Mouse (Mus musculus): ENCODE measurements around the gene Smtnl1. TPM values are rescaled to one million over a fixed set of nuclear protein-coding genes. Genes with fewer than 3 reads are reported as not detected.
A peak's percentile ranks its signal among the peaks of the same experiment; 100 is the strongest.

Smtnl1 gene
- 10 to 100 TPM; 46.3 to 63.9 (median 59.0) TPM for total RNA-seq (2022)

DNA sequence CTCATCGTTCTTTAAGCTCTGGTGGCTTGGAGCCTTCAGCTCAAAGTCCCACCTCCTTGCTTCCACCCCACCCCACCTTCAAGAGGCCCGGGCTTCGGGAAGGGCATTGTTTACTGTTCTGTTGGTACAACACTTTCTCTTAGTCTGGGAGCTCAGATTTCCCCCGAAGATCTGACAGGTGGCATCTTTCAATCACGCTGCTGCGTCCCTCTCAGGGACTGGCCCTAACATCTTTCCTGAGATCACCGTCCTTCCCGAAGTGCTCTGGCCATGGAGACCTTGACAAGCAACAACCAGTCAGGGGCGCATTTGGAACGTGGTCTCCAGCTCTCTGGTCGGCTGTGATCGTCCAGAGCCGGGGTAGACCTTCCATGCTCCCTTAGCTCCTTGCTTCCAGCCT, at the start of gene Smtnl1:
Gene Smtnl1 (minus strand): TSS at position 101 of the 400 bp plus-strand sequence.
- no peak for DNase-seq (ENCODE audit: low spot score in 2 of 2)

DNA sequence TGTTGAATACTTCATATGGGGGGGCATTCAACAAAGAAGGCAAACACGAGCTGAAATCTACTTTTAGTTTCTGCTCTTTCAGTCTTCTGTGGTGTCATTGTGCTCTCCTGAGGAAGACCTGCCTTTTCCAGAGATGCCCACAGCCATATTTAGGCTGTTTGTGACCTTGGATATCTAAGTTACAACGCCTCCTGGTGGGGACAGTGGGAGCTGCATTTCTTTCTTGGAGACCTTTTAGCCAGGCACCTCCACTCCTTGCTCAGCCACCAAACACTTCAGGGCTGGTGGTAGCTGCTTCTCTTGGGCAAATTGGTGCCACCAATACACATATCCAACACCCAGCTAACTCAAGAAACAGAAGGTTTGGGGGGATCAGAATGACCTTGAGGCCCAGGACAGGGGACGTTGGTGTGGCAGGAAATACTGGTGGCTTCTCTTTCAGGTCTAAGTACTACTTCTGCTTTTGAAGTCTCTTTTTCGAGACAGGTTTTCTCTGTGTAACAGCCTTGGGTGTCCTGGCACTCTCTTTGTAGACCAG, 48.2 kb upstream of the Smtnl1 start:
- no peak for DNase-seq (ENCODE audit: low spot score in 2 of 2)

GRCm38 (mm10) chr2:84868977-84869376, 46.5 kb upstream of the Smtnl1 start:
- no peak for DNase-seq (ENCODE audit: low spot score in 2 of 2)

DNA sequence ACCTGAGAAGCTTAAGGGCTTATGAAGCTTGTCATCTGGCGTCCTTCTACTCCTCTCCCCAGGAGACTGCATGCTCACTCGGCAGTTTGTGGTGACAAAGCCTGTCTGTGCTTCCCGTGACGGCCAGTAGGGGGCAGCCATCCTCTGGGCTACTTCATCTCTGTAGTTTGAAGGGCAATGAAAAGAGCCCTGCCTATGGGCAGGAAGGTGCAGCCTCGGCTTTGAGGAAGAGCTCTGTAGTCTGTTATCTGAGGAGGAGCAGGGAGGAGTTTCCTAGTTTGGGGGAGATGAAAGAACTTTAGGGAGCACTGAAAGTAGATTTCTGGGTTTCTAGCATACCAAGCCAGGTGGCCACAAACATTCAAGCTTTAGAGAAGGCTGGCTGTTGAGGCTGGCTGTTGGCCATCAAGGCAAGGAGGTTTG, 46.1 kb upstream of the Smtnl1 start:
- DNase-seq (ENCODE audit: low spot score in 2 of 2) = peak in 1 of 2 experiments; percentile 38

GRCm38 (mm10) chr2:84865616-84866571, 43.4 kb upstream of the Smtnl1 start:
- peak in 1 of 2 experiments; percentile 40 for DNase-seq (ENCODE audit: low spot score in 2 of 2)

DNA sequence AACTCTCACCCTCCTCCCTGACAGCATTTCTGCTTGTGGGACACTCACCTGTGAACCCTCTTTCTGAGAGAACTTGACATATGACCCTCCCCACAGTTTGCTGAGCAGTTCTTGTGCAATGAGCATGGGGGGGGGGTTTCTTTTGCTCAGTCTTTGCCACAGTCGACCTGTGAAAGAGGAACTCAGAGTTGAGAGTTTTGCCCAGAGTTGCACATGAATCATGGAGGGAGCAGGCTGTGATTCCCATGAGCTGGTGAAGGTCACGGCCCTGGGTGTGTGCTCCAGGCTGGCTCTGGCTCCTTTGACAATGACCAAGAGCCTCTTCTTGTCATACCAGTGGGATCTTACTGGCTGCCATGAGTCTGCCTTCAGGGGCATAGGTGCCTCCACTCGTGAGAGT, 39.8 kb upstream of the Smtnl1 start:
- no peak for DNase-seq (ENCODE audit: low spot score in 2 of 2)

- no peak for DNase-seq (ENCODE audit: low spot score in 2 of 2)
Observed at GRCm38 (mm10) chr2:84861430-84861829, 39.0 kb upstream of the Smtnl1 start.

- no peak for DNase-seq (ENCODE audit: low spot score in 2 of 2)
Observed at GRCm38 (mm10) chr2:84859991-84860780, 37.7 kb upstream of the Smtnl1 start.

GRCm38 (mm10) chr2:84858551-84858950, 36.1 kb upstream of the Smtnl1 start:
- no peak for DNase-seq (ENCODE audit: low spot score in 2 of 2)

DNA sequence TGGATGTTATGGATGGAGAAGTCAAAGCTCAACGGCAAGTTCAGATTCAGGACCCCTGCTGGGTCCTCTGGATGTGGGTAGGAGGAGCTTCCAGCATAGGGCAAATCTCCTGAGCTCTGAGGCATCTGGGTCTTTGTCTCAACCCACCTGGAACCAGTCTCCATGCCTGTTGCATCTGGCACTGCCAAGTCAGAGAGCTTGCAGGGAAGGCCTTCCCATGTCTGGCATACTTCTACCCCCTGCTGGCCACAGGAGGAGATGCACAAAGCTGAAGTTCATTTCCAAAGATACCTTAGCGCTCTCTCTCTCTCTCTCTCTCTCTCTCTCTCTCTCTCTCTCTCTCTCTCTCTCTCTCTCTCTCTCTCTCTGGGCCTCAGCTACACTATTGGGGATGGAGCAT, 33.3 kb upstream of the Smtnl1 start:
- peak in 1 of 2 experiments; percentile 37 for DNase-seq (ENCODE audit: low spot score in 2 of 2)

DNA sequence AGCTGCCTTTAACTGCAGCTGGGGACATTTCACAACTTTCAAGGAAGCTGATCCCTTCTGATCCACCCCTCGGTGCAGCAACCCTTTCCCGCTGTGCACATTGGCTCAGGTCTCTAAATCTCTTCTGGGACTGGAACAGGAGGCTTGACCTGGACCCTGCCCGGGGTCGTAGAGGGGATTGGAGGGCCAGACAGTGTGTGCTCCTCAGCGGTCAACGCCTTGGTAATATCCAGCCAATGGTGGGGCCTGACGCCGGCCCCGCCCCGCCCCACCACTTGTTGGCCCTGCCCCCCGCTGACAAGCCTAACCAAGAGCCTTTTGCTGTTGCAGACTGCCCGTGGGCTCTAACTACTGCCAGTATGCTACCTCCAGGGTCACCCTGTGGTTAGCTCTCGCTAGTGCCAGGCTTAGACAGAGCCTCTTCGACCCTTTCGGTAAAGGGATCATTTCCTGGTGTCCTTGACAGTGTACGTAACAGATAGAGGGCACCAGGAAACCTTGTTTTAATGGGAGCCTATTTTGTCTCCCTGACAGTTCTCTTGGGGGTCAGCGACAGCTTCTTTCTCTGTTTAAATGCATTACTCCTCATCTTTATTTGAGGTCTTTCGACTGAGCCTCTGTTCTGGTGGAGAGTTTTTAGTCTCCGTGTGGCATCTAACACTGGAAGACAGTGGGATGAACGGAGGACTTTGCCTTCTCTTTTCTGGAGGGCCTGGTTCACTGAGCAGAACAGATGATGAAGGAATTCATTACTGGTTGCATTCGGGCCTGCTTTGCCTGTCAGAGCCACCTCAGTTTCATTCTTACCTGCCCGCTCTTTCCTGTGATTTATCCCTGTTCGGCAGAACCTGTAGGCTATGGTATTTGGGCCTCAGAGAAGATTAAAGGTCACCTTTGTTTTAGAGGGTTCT, 28.9 kb upstream of the Smtnl1 start:
- DNase-seq (ENCODE audit: low spot score in 2 of 2) = peak; percentile 76 to 78

DNA sequence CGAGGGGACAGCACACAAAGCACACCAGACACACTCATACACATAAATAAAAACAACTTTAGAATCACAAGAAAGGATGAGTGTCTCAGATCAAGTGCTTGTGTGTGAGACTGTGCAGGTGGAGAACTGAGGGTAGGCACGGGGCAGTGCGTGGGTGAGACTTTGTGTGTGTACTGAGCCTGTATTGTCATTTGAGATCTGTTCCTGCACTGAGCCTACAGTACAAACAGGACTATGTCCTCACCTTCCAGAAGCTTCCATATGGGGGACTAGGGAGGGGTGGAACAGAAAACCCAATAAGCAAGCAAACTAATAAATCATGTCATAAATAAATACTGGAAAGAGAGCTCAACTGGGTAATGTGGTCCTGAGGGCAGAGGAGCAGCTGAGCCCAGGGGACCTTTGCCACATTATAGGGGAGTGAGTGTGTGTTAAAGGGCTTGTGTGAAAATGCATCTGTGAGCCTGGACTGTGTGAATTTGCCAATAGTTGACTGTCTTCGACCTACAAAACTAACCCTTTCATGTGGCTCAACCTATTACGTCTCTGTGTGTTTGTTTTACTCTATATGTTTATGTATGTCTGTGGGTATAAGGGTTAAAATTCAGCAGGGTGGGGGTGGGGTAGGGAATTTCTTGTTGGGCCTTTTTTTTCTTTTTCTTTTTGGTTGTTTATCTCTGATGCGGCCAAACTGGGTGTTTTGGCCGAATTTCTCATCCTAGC, 28.1 kb upstream of the Smtnl1 start:
- no peak for DNase-seq (ENCODE audit: low spot score in 2 of 2)

- DNase-seq (ENCODE audit: low spot score in 2 of 2) = no peak
Observed at GRCm38 (mm10) chr2:84845226-84845625, 22.8 kb upstream of the Smtnl1 start.

DNA sequence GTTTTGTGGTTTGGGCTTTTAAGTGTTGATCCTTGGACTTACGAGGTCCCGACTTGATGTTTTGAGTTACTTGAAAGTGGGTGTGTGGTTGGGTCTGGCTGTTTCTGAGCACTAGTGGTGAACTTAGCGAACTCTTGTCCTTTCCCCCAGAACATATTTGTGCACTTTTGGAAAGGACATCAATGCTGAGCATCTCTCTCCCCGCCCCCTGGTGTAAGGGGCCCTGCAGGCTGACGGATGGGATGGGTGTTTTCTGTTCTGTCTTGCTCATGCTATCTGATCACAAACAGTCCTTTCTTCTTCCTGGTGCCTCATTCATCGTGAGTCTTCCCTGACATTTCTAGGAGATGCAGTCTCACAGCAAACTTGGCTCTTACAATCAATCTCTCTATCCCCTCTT, 21.2 kb upstream of the Smtnl1 start:
- no peak for DNase-seq (ENCODE audit: low spot score in 2 of 2)

GRCm38 (mm10) chr2:84841905-84842304, 19.5 kb upstream of the Smtnl1 start:
- no peak for DNase-seq (ENCODE audit: low spot score in 2 of 2)

DNA sequence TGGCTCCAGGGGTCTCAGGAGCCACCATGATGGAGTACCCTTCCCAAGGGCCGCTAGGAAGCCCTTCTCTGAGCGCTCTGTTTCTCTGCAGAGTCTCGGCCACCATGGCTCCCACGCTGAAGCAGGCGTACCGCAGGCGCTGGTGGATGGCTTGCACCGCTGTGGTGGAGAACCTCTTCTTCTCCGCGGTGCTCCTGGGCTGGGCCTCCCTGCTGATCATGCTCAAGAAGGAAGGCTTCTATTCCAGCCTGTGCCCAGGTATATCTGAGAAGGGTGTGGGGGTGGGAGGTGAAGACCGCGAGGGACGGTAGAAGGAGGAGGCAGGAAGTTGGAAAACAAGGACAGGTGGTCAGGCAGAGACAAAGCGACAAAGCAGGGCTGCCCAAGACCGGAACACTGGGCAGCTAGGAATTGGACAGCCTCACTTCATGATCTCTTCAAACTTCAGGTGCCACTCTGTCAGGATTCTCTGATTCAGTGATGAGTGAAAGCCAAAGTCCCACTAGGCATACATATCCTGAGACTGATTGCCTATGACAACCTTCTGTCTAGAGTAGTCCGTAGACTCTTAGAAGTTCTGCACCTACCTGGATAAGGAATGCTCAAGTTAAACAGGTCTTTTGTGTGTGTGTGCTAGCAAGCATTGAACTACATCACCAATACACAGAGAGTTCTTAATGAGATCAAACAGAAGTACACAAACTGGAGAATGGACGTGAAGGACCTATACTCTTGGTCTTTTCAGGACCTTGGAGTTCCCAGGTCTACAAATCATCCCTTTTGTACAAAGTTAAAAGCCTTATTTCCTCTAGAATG, 18.5 kb upstream of the Smtnl1 start:
- DNase-seq (ENCODE audit: low spot score in 2 of 2) = no peak

DNA sequence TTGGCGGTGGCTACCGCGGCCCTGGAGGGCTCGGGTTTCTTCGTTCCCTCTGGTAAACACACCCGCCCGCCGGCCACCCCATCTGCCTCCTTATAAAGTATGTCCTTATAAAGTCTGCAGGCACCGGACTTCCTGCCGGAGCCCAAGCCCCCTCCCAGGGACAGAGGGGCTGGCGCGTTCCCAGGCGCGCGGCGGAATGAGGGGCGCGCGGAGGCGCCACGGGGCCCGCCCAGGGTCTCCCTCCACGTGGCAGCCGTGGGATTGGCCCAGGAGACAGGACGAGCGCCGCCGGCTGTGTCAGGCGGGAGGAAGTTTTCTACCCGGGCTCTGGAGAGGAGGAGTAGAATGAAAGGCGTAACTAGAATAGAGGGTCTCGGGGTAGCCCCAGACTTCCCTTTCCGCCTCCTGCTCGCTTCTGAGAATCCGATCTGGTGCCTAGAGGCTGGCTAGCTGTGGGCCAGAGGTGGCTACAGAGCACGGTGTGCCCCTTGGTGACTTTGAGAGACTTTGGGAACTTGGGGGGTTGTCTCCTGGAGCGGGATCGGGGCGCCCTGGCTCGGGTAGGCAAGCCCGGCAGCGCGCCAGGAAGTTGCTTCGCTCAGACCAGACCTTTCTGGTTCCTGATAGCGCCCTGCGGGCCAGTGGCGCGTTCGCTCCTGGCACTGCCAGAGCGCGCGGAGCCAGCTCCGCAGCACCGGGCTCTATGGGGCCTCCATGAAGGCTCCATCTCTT, 17.7 kb upstream of the Smtnl1 start:
- peak; percentile 51 to 71 for DNase-seq (ENCODE audit: low spot score in 2 of 2)
